Mouse (Mus musculus): Measurements from ENCODE around the gene Ddx51. TPM values are rescaled to one million over a fixed set of nuclear protein-coding genes. Genes with fewer than 3 reads are reported as not detected.

Gene Ddx51
- polyA plus RNA-seq, 1 experiment from 2014 or later: 24.1 TPM

DNA sequence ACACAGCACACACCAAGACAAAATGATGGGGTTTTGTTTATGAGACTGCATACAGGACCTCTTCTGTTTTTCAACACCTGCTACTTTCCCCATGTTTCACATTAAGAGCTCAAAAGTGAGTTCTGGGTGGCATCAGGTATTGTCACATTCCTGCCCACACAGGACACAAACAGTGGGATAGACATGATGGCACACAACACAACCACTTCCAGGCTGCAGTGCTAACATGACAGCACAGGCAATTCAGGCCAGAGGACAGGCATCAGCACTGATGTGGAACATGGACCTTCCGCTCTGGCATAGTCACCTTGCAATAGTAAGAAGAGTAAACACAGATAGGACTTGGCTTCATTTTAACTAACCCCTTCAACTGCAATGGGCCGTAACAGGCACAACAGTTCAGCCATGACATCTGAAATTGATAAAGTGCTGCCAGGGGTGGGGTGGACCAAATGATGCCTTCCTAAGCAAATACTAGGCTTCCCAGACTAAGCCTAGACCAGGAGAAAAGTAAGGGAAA lies 11.6 kb downstream of the Ddx51 start:
- no peak overlapping the region for H3K27ac ChIP-seq (ENCODE audit: poor library complexity, severe bottlenecking)
- no peaks in the 10 kb centered on the region for H3K27me3 ChIP-seq (replicated peaks)
- no peak overlapping the region for H3K4me3 ChIP-seq
- H3K4me2 ChIP-seq: no peak overlapping the region
- no peaks in the 10 kb centered on the region for H3K9me3 ChIP-seq (replicated peaks)
- H3K36me3 ChIP-seq: peaks cover 85% of the 10 kb centered on the region
- H3K4me1 ChIP-seq (replicated peaks): no peaks in the 10 kb centered on the region
- H3K9ac ChIP-seq: no peak overlapping the region
- WGBS: 89% methylated on average over 2 of the region's 2 CpGs
- ATAC-seq (ENCODE audit: insufficient number of reproducible peaks, low FRiP score): no peak

DNA sequence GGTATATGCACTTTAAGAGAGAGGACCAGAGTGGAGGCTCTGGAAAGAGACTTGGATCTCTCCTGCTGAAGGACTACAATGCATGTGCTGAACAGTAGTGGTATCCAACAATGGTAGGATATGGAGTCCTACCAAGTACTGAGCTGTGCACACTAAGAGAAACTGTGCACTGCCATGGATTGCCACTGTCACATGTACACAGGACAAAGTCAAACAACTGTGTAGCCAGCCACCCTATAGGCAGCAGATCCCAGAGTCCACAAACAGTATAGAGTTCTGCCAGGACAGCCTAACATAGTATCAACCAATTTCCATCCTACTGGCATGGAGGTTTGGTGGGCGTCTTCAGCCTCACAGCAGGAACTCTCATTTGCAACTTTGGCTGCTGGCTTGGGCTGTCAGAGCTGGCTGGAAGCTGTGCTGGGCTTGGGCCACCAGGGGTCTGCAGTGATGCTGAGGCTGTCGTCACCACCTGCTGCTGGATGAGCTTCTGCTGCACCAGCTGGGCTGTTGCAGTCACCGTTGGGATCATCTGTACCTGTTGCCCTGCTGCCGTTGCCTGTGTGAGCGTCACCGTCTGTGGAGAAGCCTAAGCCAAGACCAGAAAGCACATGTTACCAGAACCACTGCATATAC lies 12.4 kb downstream of the Ddx51 start:
- Histone ChIP-seq H3K27me3 (replicated peaks) (no peaks in the 10 kb centered on the region), H3K36me3 (peaks cover 86% of the 10 kb centered on the region), H3K4me1 (replicated peaks) (no peaks in the 10 kb centered on the region), H3K4me2 (no peak overlapping the region), H3K9ac (no peak overlapping the region), H3K4me3 (no peak overlapping the region), H3K27ac (ENCODE audit: poor library complexity, severe bottlenecking) (no peak overlapping the region), H3K9me3 (replicated peaks) (no peaks in the 10 kb centered on the region)
- no peak for ATAC-seq (ENCODE audit: insufficient number of reproducible peaks, low FRiP score)
- WGBS: 68% methylated on average over 6 of the region's 6 CpGs

DNA sequence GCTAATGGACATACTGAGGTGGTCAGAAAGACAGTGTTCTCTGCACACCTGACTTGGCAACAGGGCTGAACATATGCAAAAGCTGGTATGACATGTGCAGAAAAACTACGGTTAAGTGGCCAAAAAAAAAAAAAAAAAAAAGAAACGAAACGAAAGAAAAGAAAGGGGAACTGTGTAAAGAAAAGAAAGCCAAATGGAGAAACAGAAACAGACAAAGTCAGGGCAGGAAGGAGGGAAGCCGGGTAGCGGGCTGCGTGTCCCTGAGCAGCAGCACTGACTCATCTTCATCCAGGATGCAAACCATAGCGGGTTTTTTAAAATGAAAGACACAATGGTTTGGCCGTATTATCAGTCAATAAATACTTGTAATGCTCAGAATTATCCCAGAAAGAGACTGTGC lies 28.8 kb downstream of the Ddx51 start:
- H3K36me3 ChIP-seq: peaks cover 94% of the 10 kb centered on the region
- H3K4me1 ChIP-seq (replicated peaks): no peaks in the 10 kb centered on the region
- no peak overlapping the region for H3K4me2 ChIP-seq
- no peak overlapping the region for H3K4me3 ChIP-seq
- H3K27me3 ChIP-seq (replicated peaks): no peaks in the 10 kb centered on the region
- H3K27ac ChIP-seq (ENCODE audit: poor library complexity, severe bottlenecking): no peak overlapping the region
- 93% methylated on average over 8 of the region's 8 CpGs for WGBS
- no peak for ATAC-seq (ENCODE audit: insufficient number of reproducible peaks, low FRiP score)
- no peak overlapping the region for H3K9ac ChIP-seq
- H3K9me3 ChIP-seq (replicated peaks): no peaks in the 10 kb centered on the region

DNA sequence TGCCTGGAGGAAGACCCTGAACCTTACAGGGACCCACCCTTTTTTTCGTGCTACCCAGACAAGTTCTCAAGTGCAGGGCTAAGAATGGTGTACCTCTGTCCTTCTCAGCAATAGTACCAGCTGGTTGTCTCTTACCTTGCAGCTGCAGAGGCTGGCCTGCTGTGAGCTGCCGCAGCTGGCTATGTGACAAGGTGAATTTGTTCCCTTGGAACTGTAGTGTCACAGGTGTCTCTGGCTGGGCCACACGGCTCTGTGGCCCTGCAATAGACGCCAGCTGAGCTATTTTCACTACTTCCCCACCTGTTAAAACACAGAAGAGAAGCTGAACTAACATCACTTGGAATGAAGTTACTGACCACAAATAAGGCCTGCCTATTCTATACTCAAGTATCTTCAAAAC lies 45.4 kb downstream of the Ddx51 start:
- H3K36me3 ChIP-seq: peaks cover 89% of the 10 kb centered on the region
- H3K9me3 ChIP-seq (replicated peaks): no peaks in the 10 kb centered on the region
- H3K4me2 ChIP-seq: no peak overlapping the region
- no peaks in the 10 kb centered on the region for H3K27me3 ChIP-seq (replicated peaks)
- H3K27ac ChIP-seq (ENCODE audit: poor library complexity, severe bottlenecking): no peak overlapping the region
- WGBS: 93% methylated on average over 4 of the region's 4 CpGs
- no peak overlapping the region for H3K9ac ChIP-seq
- ATAC-seq (ENCODE audit: insufficient number of reproducible peaks, low FRiP score): no peak
- no peak overlapping the region for H3K4me3 ChIP-seq
- H3K4me1 ChIP-seq (replicated peaks): no peaks in the 10 kb centered on the region

DNA sequence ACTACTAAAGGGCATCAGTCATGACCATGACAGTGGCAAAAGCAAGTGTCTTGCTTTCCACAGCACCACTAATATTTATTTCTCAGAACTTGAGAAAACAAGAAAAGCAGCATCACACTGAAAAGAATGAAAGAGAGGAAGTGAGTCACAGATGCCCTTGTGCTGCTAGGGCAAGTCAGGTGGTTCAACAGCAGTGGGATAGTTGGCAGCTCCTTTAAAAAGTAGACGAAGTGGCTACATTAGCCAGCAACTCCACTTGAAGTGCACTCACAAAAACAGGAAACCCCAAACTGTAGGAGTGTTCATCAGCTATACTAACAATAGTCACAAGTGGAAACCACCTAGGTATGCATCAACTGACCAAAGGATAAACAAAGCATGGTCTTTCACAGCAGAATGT lies 50.8 kb downstream of the Ddx51 start:
- no peak for ATAC-seq (ENCODE audit: insufficient number of reproducible peaks, low FRiP score)
- Histone ChIP-seq H3K9ac (no peak overlapping the region), H3K9me3 (replicated peaks) (no peaks in the 10 kb centered on the region), H3K36me3 (peaks cover 92% of the 10 kb centered on the region), H3K27ac (ENCODE audit: poor library complexity, severe bottlenecking) (no peak overlapping the region), H3K4me3 (no peak overlapping the region), H3K27me3 (replicated peaks) (no peaks in the 10 kb centered on the region), H3K4me2 (no peak overlapping the region), H3K4me1 (replicated peaks) (no peaks in the 10 kb centered on the region)
- 54% methylated on average over 1 of the region's 1 CpGs for WGBS

DNA sequence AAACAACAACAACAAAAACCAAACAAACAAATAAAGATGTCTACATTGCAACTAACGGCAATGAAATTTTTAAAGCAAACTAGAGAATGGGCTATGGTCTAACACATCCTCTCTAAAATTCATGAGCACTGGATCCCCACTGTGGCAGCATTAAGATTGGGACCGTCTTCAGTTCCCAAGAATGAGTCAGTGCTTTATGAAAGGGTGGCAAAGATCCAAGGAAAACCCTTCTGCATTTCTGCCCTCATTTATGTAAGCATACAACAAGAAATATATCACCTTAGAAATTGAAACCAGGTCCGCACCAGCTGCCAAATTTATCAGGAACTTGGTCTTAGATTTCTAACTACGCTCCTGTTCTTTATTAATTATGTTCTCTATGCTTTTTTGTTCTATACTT lies 56.0 kb downstream of the Ddx51 start:
- H3K4me1 ChIP-seq (replicated peaks): no peaks in the 10 kb centered on the region
- H3K36me3 ChIP-seq: peaks cover 67% of the 10 kb centered on the region
- no peaks in the 10 kb centered on the region for H3K9me3 ChIP-seq (replicated peaks)
- ATAC-seq (ENCODE audit: insufficient number of reproducible peaks, low FRiP score): no peak
- no peak overlapping the region for H3K27ac ChIP-seq (ENCODE audit: poor library complexity, severe bottlenecking)
- no peak overlapping the region for H3K9ac ChIP-seq
- no peak overlapping the region for H3K4me3 ChIP-seq
- WGBS: 84% methylated on average over 4 of the region's 4 CpGs
- H3K4me2 ChIP-seq: no peak overlapping the region
- no peaks in the 10 kb centered on the region for H3K27me3 ChIP-seq (replicated peaks)

Small RNA genes within 50 kb of the gene (microRNA-seq; reads per million reads assigned to microRNA genes)
- not detected for gene Mir7026

Other genes with a start within 250 kb of the Ddx51 start
- 14.4 and 14.8 TPM in 2 replicates for gene Fbrsl1, start 204.9 kb upstream of the Ddx51 start, polyA plus RNA-seq (2016; fragmentation: Nextera tagmentation; extraction: Ambion mirVana)
- gene Galnt9, start 109.1 kb upstream of the Ddx51 start, polyA plus RNA-seq (2016; fragmentation: Nextera tagmentation; extraction: Ambion mirVana): not detected in 2 replicates
- 34.0 and 35.7 TPM in 2 replicates for gene Noc4l, start within 50 bp of the Ddx51 start, polyA plus RNA-seq (2016; fragmentation: Nextera tagmentation; extraction: Ambion mirVana)
- 32.1 and 32.7 TPM in 2 replicates for gene Ep400, start 117.3 kb downstream of the Ddx51 start, polyA plus RNA-seq (2016; fragmentation: Nextera tagmentation; extraction: Ambion mirVana)
- gene Pus1, start 127.2 kb downstream of the Ddx51 start, polyA plus RNA-seq (2016; fragmentation: Nextera tagmentation; extraction: Ambion mirVana): 33.8 and 37.8 TPM in 2 replicates
- gene Ulk1, start 156.6 kb downstream of the Ddx51 start, polyA plus RNA-seq (2016; fragmentation: Nextera tagmentation; extraction: Ambion mirVana): 17.4 TPM in 2 replicates
- 32.3 and 33.4 TPM in 2 replicates for gene Hscb, start 186.3 kb downstream of the Ddx51 start, polyA plus RNA-seq (2016; fragmentation: Nextera tagmentation; extraction: Ambion mirVana)
- gene Chek2, start 186.5 kb downstream of the Ddx51 start, polyA plus RNA-seq (2016; fragmentation: Nextera tagmentation; extraction: Ambion mirVana): 18.4 and 19.4 TPM in 2 replicates
- 10.3 and 12.1 TPM in 2 replicates for gene Ttc28, start 226.4 kb downstream of the Ddx51 start, polyA plus RNA-seq (2016; fragmentation: Nextera tagmentation; extraction: Ambion mirVana)

Measured in heart, embryonic 12.5 days (tissue).